Mouse (Mus musculus): ENCODE measurements at regions not wholly inside any gene's neighbourhood (a gene's known extent, or its start where the extent isn't known, plus 50 kb on each side); places are given as distances from the start of the nearest gene placed in this dataset.

DNA sequence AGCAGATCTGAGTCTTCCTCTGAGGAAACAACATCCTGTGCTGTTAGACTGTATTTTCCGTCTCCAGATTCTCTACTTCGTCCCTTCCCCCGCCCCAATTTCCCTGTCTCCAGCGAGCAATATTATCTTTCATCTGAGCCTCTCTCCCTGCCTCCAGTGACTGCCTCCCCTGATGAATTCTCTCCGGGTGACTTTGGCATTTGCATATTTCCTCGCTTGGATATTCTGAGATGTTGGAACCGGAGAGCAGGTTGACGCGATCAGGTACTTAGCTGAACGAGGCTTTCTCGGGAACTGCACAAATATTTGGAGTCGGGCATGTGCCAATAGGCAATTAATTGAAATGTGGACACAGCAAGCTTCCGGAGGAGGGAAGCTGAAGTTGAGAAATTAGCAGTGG, 323.8 kb upstream of the 4930535I16Rik start:
- no peak for DNase-seq (ENCODE audit: low read depth)

DNA sequence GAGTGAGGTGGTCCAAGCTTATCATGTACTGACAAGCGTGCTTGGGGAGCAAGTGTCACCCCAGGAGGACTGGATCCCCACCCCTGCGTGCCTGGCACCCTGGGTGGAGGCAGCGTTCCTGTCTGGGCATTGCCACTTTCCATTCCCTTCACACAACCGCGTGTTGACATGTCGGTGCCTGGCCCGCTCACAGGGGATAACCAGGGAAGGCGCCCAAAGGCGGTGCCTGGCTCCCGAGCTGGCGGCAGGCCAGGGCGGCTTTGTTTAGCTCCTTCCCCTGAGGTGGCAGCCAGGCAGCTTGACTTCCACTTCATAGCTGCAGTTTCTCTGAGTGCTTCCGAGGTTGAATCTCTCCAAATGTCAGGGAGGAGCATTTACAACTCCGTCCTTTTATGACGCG, 318.7 kb upstream of the 4930535I16Rik start:
- DNase-seq (ENCODE audit: low read depth), result no peak

DNA sequence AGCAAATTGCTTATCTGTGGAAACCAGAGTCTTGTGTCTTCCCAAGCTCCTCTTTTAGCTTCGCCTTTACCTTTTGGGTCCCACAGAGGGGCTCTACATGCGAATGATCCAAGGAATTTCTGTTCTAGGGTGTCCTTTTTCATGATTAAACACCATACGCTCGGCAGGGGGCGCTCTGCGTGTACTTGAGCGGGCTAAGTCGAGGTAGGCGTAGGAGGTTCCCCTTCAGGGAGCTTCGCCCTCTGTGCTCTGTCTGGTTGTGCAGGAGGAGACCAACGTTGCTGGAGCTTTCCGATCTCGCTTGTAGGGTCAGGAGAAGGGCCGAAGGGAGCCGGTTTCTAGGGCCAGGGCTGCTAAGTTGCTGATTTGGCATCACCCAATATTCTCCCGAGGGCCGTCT, 310.7 kb upstream of the 4930535I16Rik start:
- peak; percentile 28 for DNase-seq (ENCODE audit: low read depth)

DNA sequence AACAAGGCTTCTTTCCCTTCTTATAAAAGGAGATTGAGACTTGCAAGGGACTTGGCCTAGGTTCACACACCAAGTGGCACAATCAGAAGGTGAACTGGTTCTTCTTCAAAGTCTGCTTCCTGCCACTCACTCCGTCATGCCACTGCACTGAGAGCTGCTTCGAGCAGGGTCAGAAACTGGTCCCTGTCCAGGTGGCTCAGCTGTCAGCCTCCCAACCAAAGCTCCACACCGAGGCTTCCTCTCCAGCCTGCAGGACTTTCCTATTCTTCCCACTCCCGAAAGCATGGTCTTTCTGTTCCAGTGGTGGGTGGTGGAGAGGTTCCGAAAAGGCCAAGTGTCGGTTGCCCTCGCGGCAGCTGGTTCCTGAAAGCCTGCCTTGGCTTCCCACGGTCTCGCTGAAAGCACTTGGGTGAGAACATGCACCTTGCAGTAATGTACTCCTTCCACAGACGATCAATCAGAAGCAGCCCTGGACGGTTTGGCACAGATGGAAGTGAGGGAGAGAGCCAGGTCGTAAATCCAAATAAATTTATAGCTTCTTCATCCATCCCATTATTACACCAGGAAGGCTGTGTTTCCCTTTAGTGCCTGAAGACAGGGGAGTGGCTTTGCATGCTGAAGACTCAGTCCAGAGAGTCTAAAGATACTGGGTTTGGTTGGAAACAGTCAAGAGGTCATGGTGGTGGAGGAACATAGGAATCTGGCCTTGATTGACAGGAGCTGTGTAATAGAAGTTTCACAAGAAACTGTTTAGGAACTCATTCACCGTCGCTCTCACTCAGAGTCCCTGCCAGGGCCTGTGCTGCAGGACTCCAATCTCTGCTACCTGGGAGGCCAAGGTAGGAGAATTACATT, 306.1 kb upstream of the 4930535I16Rik start:
- DNase-seq (ENCODE audit: low read depth), result no peak

DNA sequence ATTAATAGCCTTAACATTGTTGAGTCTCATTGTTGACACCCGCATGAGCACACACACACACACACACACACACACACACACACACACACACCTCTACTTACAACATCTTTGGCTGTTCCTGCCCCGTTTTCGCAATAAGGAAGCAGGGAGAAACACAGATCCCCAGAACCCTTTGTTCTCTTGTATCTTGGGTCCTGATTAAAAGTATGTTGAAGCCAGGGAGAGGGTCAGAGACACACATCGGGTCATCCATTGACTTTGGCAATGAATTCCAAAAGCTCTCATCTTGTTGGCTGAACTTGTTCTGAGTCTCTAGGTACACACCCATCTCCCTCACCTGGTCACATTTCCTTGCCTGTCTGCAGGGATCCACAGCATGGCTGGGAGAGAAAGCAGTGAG, 303.9 kb upstream of the 4930535I16Rik start:
- DNase-seq (ENCODE audit: low read depth), result no peak

DNA sequence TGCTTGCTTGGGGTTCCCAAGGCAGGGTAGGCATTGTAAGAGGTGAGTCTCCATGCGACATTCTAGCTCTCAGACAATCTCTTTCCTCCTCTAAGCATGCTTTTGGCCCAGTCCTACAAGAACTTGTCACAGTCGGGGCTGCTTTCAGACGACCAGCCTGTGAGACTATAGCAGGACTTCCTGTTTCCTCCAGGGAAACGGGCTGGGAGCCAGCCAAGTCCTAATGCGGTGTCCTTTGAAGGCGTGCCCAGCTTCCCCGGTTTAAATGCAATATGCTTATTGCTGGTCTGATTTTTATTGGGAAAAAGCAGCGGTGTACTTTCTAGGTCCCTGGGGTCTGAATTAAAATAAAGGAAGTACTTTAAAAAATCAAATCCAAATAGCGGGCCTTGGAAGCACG, 299.4 kb upstream of the 4930535I16Rik start:
- no peak for DNase-seq (ENCODE audit: low read depth)

DNA sequence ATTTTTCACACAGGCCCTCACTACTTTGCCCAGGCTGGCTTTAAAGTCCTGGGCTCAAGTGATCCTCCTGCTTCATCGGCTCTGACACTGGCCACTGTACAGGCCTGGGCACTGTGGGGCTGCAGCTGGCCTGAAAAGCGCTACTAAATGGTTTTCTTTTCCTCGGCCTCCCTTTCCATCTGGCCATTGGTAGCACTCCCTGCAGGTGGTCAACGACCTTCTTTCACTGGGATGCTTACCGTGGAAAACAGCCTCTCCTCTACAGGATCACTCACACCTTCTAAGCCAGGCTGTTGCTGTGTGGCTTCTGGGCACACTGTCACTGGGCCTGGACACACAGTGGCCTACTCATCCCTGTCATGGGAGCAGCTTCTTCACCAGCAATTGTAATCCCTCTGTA, 298.5 kb upstream of the 4930535I16Rik start:
- no peak for DNase-seq (ENCODE audit: low read depth)

DNA sequence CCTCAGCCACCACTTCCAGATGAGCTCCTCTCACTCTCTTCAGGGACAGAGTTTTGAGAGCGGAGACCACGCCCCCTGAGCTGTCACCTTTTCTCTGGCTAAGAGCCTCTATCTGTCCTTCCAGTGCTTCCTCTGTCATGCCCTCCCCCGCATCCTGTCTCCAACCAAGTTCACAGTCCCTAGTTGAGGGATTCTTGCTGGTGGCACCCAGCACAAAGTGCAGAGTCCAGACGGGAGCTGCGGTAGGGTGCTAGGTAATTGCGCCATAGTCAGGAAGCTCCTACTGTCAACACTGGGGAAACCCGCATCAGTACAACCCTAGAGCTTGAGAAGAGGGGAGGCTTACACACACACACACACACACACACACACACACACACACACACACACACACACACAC, 297.3 kb upstream of the 4930535I16Rik start:
- no peak for DNase-seq (ENCODE audit: low read depth)

DNA sequence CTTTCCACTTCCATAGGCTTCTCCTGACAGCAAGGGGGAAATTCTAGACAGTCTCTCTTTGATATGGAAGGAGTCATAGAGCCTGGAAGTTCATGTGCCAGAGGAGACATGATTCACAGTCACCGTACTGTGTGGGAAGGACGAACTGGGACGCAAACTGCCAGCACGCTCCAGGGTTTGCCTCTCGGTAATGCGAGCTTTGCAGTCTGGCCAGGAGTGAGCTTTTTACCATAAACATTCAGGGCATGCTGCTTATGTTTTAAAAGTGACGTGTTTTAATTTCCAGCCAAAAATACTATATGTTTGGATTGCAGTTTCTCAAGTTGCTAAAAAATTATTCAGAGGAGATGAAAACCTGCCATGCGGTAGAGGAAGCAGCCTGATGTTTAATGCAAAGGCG, 292.3 kb upstream of the 4930535I16Rik start:
- no peak for DNase-seq (ENCODE audit: low read depth)

DNA sequence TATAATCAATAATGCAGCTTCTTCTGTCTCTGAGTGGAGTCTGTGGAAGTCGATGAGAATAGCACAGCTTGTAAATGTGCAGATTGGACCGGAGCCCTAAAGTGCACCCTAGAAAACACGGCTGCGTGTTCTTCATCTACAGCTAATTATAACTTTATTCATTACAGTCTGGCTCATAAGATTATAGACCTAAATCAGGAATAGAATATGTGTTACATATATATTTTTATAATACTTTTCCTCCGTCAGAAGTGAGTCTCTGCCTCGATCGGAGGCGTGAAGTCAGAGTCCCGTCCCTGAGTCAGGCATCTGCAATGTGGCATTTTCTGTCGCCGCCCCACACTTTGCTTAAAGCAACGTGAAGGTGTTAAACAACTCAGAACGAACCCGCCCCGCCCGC, 288.7 kb upstream of the 4930535I16Rik start:
- no peak for DNase-seq (ENCODE audit: low read depth)

DNA sequence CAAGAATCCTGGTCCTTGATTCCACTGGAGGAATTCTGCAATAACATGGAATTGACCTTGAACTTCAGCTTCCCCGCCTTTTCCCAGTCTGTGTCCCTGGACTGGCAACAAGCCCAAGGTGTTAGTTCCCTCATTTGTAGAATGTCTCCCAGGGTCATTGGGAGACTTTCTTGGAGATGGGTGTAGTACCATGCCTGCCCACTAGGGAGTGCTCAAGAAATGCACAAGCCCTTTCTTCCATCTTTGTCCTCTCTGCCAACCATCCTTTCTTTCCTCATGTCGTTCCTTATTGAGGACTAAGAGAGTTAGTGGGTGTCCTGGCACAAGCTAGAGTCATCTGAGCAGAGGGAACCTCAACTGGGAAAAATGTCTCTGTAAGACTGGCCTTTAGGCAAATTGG, 285.9 kb upstream of the 4930535I16Rik start:
- DNase-seq (ENCODE audit: low read depth), result peak; percentile 33

DNA sequence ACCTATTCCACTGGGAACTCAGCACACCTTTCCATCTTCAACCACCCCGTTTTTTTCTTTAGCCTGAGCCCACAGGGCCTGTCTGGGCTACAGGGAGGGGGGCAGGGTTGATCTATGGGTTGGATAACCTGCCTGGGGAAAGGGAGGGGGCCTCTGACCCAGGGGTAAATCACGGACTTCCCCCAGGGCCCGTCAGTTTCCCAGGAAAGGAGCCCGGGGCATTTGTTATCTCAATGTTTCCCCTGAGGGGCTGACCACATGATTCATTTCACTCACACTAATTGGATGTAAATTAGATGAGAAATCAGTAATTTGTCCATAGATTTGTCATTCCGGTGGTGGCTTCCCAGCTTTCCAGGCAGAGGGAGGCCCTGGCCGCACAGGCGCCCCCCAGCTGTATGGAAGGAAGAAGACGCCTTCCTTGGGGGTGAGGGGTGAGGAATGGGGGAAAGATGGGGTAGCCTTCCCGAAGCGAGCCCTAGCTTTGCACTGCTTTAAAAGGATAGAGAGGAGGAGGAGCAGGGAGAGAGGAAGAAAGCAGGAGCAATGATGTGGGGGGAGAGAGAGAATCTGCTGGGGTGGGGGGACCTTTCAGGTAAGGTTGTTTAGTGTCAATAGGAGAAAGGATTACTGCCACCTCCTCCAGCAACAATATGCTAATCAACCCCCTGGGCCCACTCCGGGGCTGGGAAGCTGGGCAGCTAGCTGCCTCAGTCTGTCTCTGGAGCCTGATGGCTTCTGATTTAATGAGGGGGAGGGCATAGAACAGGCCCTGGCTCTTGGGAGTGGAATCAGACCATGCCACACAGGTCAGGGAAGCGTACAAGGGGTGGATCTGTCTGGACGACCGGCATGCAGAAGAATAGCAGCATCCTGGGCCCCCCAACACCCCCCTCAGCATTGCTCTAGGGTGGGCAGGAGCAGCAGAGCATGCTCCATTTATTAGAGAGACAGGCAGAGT, 282.3 kb upstream of the 4930535I16Rik start:
- no peak for DNase-seq (ENCODE audit: low read depth)

DNA sequence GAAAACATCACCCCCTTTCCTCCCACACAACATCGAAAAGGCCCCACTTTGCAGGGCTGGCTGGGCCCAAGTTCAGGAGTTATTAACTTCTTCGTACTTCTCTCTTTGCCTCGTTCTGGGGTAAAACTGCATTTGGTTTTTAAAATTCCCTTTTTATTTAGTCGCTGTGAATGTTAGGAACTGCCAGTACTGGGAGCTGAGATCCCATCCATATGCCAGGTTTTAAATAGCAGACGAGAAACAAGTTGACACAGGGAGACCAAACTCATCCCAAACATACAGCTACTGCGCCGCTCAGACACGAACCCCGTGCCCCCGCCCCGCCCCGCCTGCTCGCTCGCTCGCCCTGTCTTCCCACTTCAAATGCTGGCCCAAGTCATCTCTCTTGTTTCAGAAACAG, 281.0 kb upstream of the 4930535I16Rik start:
- no peak for DNase-seq (ENCODE audit: low read depth)

DNA sequence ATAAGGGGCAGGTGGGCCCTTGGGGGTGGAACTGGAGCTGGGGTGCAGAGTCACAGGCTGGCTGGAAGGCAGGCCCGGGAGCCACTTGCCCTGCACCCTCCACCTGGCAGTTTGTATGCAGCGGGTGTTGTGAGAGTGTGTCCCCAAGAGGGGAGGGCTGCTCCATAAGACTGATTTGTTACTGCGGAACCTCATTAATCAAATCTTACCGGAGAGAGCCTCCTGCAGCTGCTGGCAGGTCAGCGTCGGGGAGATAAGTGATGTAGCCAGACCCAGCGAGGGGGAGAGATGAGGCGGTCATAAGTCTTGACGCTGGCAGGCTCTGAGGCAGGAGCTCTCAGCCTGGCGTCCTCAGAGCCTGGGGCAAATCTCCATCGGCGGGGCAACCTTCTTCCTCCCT, 278.9 kb upstream of the 4930535I16Rik start:
- no peak for DNase-seq (ENCODE audit: low read depth)

DNA sequence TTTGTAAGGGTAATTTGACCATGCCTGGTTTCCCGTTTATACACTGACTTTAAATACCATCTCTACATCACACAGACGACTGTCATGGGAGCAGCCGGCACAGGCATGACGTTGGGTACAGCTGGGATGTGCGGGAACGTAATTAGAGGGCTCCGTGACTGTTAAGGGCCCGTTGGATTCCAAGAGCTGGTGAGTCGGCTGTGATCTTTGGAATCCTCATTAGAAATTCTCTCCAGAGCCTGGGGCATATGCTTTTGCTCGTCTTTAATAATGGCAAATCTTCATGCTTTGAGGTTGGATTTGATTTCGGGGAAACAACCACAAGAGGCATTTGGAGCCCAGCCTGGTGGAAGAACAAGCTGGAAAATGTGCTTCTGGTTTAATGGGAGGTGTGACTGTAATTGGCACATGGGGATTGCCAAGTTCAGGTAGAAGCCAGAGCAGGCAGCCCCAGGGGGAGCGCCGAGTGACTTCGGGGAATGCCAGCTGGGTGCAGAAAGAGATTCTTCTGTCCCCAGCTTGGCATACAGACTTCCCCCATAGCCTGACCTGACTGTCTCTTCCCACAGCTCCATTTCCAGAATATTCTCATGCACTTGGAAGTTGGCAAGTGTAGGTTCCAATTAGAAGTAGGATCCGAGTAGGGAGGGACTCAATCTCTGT, 275.4 kb upstream of the 4930535I16Rik start:
- no peak for DNase-seq (ENCODE audit: low read depth)

DNA sequence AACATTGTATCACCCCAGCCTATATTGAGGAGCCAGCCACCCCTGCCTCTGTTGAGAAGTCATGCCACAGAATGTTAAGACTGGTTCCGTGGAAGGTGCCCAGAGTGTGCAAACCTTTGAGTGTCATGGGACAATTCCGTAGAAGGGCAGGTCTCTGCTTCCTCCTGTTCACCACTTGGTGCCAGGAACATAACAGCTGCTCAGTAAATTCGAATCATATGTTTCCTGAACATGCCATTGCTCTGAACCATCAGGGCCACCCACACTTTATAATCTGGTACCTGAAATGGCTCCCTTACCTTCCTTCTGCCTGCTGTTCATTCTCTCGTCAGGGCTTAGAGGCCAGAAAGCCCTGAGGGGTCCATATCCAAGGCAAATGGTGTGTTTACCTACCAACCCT, 273.0 kb upstream of the 4930535I16Rik start:
- DNase-seq (ENCODE audit: low read depth), result no peak

DNA sequence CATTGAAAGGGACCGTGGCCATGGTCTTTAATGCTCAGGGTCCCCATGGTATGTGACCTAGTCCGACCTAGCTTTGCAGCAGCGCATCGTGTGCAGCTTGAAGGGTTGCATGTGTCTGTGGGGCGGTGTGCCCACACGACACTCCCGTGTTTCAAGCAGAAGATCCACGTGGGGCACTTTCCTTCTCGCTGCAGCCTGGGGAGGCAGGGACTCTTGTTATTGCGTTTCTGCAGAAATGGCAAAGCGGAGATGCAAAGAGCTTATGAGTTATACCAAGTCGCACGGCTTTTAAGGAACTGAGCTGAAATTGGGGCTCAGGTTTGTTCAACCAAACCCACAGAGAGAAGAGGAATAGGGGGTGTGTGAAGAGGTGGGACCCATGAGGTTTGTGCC, 272.2 kb upstream of the 4930535I16Rik start:
- no peak for DNase-seq (ENCODE audit: low read depth)

DNA sequence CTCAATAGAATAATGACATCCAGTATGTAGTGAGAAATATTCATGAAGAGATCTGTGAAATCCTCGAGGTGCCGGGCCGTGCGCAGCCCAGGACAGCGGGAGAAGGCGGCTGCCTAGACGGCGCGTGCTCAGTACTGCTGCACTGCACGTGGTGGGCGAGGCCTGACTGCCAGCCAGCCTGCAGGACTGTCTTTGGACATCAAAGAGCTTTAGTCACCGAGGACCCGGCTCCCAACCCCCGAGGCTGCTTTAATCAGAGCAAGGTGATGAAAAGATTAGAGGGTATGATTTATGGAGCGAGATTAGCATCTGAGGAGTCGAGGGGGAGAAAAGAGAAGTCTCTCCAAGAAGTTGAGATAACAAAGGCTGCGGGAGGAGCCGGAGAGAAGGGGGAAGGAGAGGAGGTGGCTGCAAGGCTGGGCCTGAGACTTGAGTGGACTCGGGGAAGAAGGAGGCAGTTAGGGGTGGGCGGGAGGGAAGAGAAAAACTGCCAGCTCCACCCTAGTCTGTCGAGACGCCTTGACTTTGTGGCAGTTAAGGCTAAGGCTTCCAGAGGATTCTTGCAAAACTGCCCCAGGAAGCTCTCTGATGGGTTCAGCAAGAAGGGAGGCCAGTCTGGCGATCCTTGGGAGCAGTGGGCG, 271.6 kb upstream of the 4930535I16Rik start:
- no peak for DNase-seq (ENCODE audit: low read depth)

DNA sequence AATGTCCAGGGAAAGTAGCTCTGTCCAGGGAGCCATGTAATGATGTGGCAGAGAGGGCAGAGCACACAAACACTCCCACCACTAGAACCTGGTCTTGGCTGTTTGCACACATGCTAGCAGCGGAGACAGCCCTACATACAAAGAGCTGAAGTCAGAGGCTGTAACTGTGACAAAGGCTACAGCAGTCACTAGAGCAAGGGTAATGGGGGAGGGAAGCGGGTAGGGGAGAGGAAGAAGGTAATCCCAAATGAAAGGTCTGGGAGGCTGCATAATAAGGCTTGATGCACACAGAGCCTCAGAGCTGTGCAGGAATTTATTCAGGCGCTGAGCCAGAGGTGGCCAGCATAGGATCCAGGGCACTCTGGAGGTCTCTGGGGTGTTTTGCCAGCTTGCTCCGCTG, 269.3 kb upstream of the 4930535I16Rik start:
- no peak for DNase-seq (ENCODE audit: low read depth)

DNA sequence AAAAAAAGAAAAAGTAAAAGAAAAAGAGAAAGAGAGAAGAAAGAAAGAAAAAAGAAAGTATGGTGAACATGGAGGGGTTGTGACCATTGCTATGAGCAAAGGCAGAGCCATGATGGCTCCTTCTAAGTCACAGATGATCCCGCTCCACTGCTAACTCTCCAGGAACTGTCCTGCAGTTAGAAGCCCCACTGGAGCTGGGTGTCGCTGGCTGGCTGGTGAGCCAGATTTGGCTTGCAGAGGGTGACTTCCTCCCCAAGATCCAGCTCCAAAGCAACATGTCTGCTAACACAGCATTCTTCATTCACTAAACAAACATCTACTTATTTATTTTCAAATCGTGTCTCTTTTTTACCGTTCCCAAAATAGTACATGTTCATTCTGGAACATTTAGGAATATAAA, 263.5 kb upstream of the 4930535I16Rik start:
- no peak for DNase-seq (ENCODE audit: low read depth)

DNA sequence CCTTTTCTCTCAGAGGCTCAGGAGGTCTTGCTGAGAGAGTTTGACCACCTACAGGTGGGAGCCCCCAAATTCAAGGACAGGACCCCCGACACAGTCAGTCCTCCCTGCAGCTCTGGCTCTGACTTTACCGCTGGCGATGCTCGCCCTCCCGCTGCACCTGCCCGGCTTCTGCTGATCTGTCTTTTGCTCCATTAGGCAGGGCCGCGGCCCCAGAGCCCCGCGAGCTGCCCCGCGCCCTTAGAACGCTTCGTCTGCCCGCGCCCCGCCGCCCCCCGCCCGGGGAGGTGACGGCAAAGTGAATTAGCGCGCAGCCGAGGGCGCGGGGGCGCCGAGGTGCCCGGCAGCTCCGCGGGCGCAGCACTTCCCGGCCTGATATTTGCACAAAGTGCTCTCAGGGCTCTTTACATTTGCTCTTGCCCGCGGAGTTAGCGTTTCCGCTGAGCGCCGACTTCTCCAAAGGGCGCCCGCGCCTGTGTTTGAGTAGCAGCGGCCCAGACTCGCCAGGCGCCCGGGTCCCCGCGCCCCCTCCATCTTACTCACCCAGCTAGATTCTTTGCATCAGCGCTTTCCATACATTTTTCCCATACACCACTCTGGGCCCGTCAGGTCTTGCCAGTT, 260.7 kb upstream of the 4930535I16Rik start:
- no peak for DNase-seq (ENCODE audit: low read depth)

DNA sequence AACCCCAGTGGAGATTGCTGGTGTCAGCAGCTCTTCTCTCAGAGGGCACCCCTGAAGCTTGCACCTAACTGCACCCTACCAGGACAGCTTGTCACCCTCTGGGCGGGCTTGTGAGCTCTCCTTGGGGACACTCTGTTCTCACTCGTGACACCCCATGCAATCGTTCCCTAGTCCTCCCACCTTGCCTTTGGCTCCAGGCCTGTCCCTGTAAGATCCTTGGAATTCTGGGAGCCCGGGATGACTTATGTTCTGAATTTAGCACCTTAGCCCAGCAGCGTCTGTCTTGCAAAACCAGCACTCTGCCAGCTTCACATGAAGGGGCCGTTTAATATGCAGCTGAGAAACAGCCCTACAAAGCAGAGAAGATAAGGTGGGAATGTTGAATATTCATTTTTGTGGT, 257.7 kb upstream of the 4930535I16Rik start:
- no peak for DNase-seq (ENCODE audit: low read depth)
